Mouse (Mus musculus): Measurements from ENCODE around the gene 2310034C09Rik. TPM values are rescaled to one million over a fixed set of nuclear protein-coding genes. Genes with fewer than 3 reads are reported as not detected.
A peak's percentile ranks its signal among the peaks of the same experiment; 100 is the strongest.
"Not testable (repeated sequence)": the region's sequence is repeated elsewhere in the genome, so short reads cannot be mapped to it uniquely, and the experiment has no call there.

2310034C09Rik gene
- not detected in 2 replicates for polyA plus RNA-seq (2014; fragmentation: Nextera tagmentation; extraction: Ambion mirVana)

GRCm38 (mm10) chr16:88758547-88758946 lies at the start of gene 2310034C09Rik:
2310034C09Rik (plus strand) TSS chr16:88758847.
- not testable (repeated sequence) for H3K4me2 ChIP-seq (replicated peaks; ENCODE audit: low read depth, low read length); H3K9ac ChIP-seq (ENCODE audit: low read depth, low read length)
- WGBS: 84% methylated on average over 2 of the region's 3 CpGs

GRCm38 (mm10) chr16:88710757-88711156 lies 47.9 kb upstream of the 2310034C09Rik start:
- no peaks in the 10 kb centered on the region for H3K4me1 ChIP-seq (ENCODE audit: control insufficient read depth, insufficient read depth, low read length)
- no peak overlapping the region for H3K27ac ChIP-seq (ENCODE audit: low read depth, low read length)
- no peaks in the 10 kb centered on the region for H3K27me3 ChIP-seq (ENCODE audit: control insufficient read depth, insufficient read depth, low read length)
- H3K36me3 ChIP-seq (ENCODE audit: control insufficient read depth, insufficient read depth, low read length): no peaks in the 10 kb centered on the region
- H3K4me3 ChIP-seq (ENCODE audit: low read length): no peak overlapping the region
- no peak overlapping the region for H3K4me2 ChIP-seq (replicated peaks; ENCODE audit: low read depth, low read length)
- WGBS: 75% methylated on average over 4 of the region's 4 CpGs
- no peak for ATAC-seq (ENCODE audit: low FRiP score, low TSS enrichment)
- H3K9ac ChIP-seq (ENCODE audit: low read depth, low read length): no peak overlapping the region
- no peaks in the 10 kb centered on the region for H3K9me3 ChIP-seq (ENCODE audit: control insufficient read depth, low read length)

More at GRCm38 (mm10) chr16:88758547-88758946, at the start of gene 2310034C09Rik:
- not testable (repeated sequence) for H3K4me1 ChIP-seq (ENCODE audit: control insufficient read depth, insufficient read depth, low read length); ATAC-seq (ENCODE audit: low FRiP score, low TSS enrichment); H3K27me3 ChIP-seq (ENCODE audit: control insufficient read depth, insufficient read depth, low read length); H3K27ac ChIP-seq (ENCODE audit: low read depth, low read length); H3K9me3 ChIP-seq (ENCODE audit: control insufficient read depth, low read length); H3K36me3 ChIP-seq (ENCODE audit: control insufficient read depth, insufficient read depth, low read length); H3K4me3 ChIP-seq (ENCODE audit: low read length)

- 83% methylated on average over 6 of the region's 6 CpGs for WGBS
- no peaks in the 10 kb centered on the region for H3K4me1 ChIP-seq (ENCODE audit: control insufficient read depth, insufficient read depth, low read length)
- no peak overlapping the region for H3K4me3 ChIP-seq (ENCODE audit: low read length)
- no peak overlapping the region for H3K4me2 ChIP-seq (replicated peaks; ENCODE audit: low read depth, low read length)
- H3K36me3 ChIP-seq (ENCODE audit: control insufficient read depth, insufficient read depth, low read length): no peaks in the 10 kb centered on the region
- no peaks in the 10 kb centered on the region for H3K9me3 ChIP-seq (ENCODE audit: control insufficient read depth, low read length)
- H3K9ac ChIP-seq (ENCODE audit: low read depth, low read length): no peak overlapping the region
- no peaks in the 10 kb centered on the region for H3K27me3 ChIP-seq (ENCODE audit: control insufficient read depth, insufficient read depth, low read length)
- ATAC-seq (ENCODE audit: low FRiP score, low TSS enrichment): no peak
- H3K27ac ChIP-seq (ENCODE audit: low read depth, low read length): no peak overlapping the region
Measured at GRCm38 (mm10) chr16:88711245-88711644, 47.4 kb upstream of the 2310034C09Rik start.

- no peaks in the 10 kb centered on the region for H3K36me3 ChIP-seq (ENCODE audit: control insufficient read depth, insufficient read depth, low read length)
- no peaks in the 10 kb centered on the region for H3K9me3 ChIP-seq (ENCODE audit: control insufficient read depth, low read length)
- H3K9ac ChIP-seq (ENCODE audit: low read depth, low read length): no peak overlapping the region
- no peak overlapping the region for H3K27ac ChIP-seq (ENCODE audit: low read depth, low read length)
- H3K27me3 ChIP-seq (ENCODE audit: control insufficient read depth, insufficient read depth, low read length): no peaks in the 10 kb centered on the region
- H3K4me2 ChIP-seq (replicated peaks; ENCODE audit: low read depth, low read length): no peak overlapping the region
- no peak overlapping the region for H3K4me3 ChIP-seq (ENCODE audit: low read length)
- H3K4me1 ChIP-seq (ENCODE audit: control insufficient read depth, insufficient read depth, low read length): no peaks in the 10 kb centered on the region
- no peak for ATAC-seq (ENCODE audit: low FRiP score, low TSS enrichment)
Measured at GRCm38 (mm10) chr16:88716549-88716948, 42.1 kb upstream of the 2310034C09Rik start.

- H3K4me3 ChIP-seq (ENCODE audit: low read length): no peak overlapping the region
- no peak for ATAC-seq (ENCODE audit: low FRiP score, low TSS enrichment)
- no peaks in the 10 kb centered on the region for H3K9me3 ChIP-seq (ENCODE audit: control insufficient read depth, low read length)
- H3K36me3 ChIP-seq (ENCODE audit: control insufficient read depth, insufficient read depth, low read length): no peaks in the 10 kb centered on the region
- WGBS: 21% methylated on average over 1 of the region's 1 CpGs
- no peak overlapping the region for H3K4me2 ChIP-seq (replicated peaks; ENCODE audit: low read depth, low read length)
- H3K27ac ChIP-seq (ENCODE audit: low read depth, low read length): no peak overlapping the region
- H3K27me3 ChIP-seq (ENCODE audit: control insufficient read depth, insufficient read depth, low read length): no peaks in the 10 kb centered on the region
- no peak overlapping the region for H3K9ac ChIP-seq (ENCODE audit: low read depth, low read length)
- H3K4me1 ChIP-seq (ENCODE audit: control insufficient read depth, insufficient read depth, low read length): no peaks in the 10 kb centered on the region
Measured at GRCm38 (mm10) chr16:88720031-88720430, 38.6 kb upstream of the 2310034C09Rik start.

GRCm38 (mm10) chr16:88728812-88729275 lies 29.8 kb upstream of the 2310034C09Rik start, which contains the start of gene Krtap13-1:
Krtap13-1 (plus strand) TSS chr16:88728862.
- Histone ChIP-seq H3K9ac (ENCODE audit: low read depth, low read length) (no peak within 1 kb of the TSS), H3K4me3 (ENCODE audit: low read length) (no peak within 1 kb of the TSS), H3K27ac (ENCODE audit: low read depth, low read length) (no peak within 1 kb of the TSS), H3K4me1 (ENCODE audit: control insufficient read depth, insufficient read depth, low read length) (no peaks in the 10 kb centered on the region), H3K36me3 (ENCODE audit: control insufficient read depth, insufficient read depth, low read length) (no peaks in the 10 kb centered on the region), H3K27me3 (ENCODE audit: control insufficient read depth, insufficient read depth, low read length) (no peaks in the 10 kb centered on the region), H3K4me2 (replicated peaks; ENCODE audit: low read depth, low read length) (no peak within 1 kb of the TSS), H3K9me3 (ENCODE audit: control insufficient read depth, low read length) (no peaks in the 10 kb centered on the region)
- whole genome bisulfite sequencing: 80% methylated on average over 4 of the region's 4 CpGs
- ATAC-seq (ENCODE audit: low FRiP score, low TSS enrichment): no peak

- no peaks in the 10 kb centered on the region for H3K36me3 ChIP-seq (ENCODE audit: control insufficient read depth, insufficient read depth, low read length)
- H3K9ac ChIP-seq (ENCODE audit: low read depth, low read length): no peak overlapping the region
- H3K27me3 ChIP-seq (ENCODE audit: control insufficient read depth, insufficient read depth, low read length): no peaks in the 10 kb centered on the region
- no peak for ATAC-seq (ENCODE audit: low FRiP score, low TSS enrichment)
- H3K4me2 ChIP-seq (replicated peaks; ENCODE audit: low read depth, low read length): no peak overlapping the region
- no peak overlapping the region for H3K27ac ChIP-seq (ENCODE audit: low read depth, low read length)
- H3K4me3 ChIP-seq (ENCODE audit: low read length): no peak overlapping the region
- no peaks in the 10 kb centered on the region for H3K4me1 ChIP-seq (ENCODE audit: control insufficient read depth, insufficient read depth, low read length)
- 69% methylated on average over 2 of the region's 2 CpGs for WGBS
- no peaks in the 10 kb centered on the region for H3K9me3 ChIP-seq (ENCODE audit: control insufficient read depth, low read length)
Measured at GRCm38 (mm10) chr16:88735391-88735790, 23.3 kb upstream of the 2310034C09Rik start.

- H3K4me2 ChIP-seq (replicated peaks; ENCODE audit: low read depth, low read length): no peak overlapping the region
- H3K4me1 ChIP-seq (ENCODE audit: control insufficient read depth, insufficient read depth, low read length): no peaks in the 10 kb centered on the region
- H3K36me3 ChIP-seq (ENCODE audit: control insufficient read depth, insufficient read depth, low read length): no peaks in the 10 kb centered on the region
- no peak overlapping the region for H3K27ac ChIP-seq (ENCODE audit: low read depth, low read length)
- no peak overlapping the region for H3K9ac ChIP-seq (ENCODE audit: low read depth, low read length)
- WGBS: 57% methylated on average over 4 of the region's 4 CpGs
- no peaks in the 10 kb centered on the region for H3K9me3 ChIP-seq (ENCODE audit: control insufficient read depth, low read length)
- peak; percentile 28; the same call in 1 of the 2 replicates for ATAC-seq (ENCODE audit: low FRiP score, low TSS enrichment)
- no peak overlapping the region for H3K4me3 ChIP-seq (ENCODE audit: low read length)
- no peaks in the 10 kb centered on the region for H3K27me3 ChIP-seq (ENCODE audit: control insufficient read depth, insufficient read depth, low read length)
Measured at GRCm38 (mm10) chr16:88744750-88745340, 13.8 kb upstream of the 2310034C09Rik start.

- 53% methylated on average over 4 of the region's 4 CpGs for WGBS
Measured at GRCm38 (mm10) chr16:88747943-88748342, 10.7 kb upstream of the 2310034C09Rik start.

More at GRCm38 (mm10) chr16:88747943-88748342, 10.7 kb upstream of the 2310034C09Rik start:
- Histone ChIP-seq H3K9me3 (ENCODE audit: control insufficient read depth, low read length) (no peaks in the 10 kb centered on the region), H3K4me1 (ENCODE audit: control insufficient read depth, insufficient read depth, low read length) (no peaks in the 10 kb centered on the region), H3K9ac (ENCODE audit: low read depth, low read length) (no peak overlapping the region), H3K4me3 (ENCODE audit: low read length) (no peak overlapping the region), H3K27ac (ENCODE audit: low read depth, low read length) (no peak overlapping the region), H3K27me3 (ENCODE audit: control insufficient read depth, insufficient read depth, low read length) (no peaks in the 10 kb centered on the region), H3K4me2 (replicated peaks; ENCODE audit: low read depth, low read length) (no peak overlapping the region), H3K36me3 (ENCODE audit: control insufficient read depth, insufficient read depth, low read length) (no peaks in the 10 kb centered on the region)
- ATAC-seq (ENCODE audit: low FRiP score, low TSS enrichment): no peak
